Mouse (Mus musculus) embryonic fibroblast, embryonic 13.5 days (primary cell): ENCODE results near the gene C1qtnf9.

Experiments used
- CTCF ChIP-seq: IDR thresholded peaks from 2 replicates; pipeline ENCODE4 v1.5.1; 2011; ENCODE audit warnings: mild to moderate bottlenecking, control low read depth, low read length, moderate library complexity, borderline replicate concordance; ENCODE audit not compliant: insufficient read depth
- POLR2A ChIP-seq: IDR thresholded peaks from 2 replicates; pipeline ENCODE4 v1.6.1; 2011; ENCODE audit warnings: low read depth, mild to moderate bottlenecking, control low read depth, low read length, moderate library complexity

DNA sequence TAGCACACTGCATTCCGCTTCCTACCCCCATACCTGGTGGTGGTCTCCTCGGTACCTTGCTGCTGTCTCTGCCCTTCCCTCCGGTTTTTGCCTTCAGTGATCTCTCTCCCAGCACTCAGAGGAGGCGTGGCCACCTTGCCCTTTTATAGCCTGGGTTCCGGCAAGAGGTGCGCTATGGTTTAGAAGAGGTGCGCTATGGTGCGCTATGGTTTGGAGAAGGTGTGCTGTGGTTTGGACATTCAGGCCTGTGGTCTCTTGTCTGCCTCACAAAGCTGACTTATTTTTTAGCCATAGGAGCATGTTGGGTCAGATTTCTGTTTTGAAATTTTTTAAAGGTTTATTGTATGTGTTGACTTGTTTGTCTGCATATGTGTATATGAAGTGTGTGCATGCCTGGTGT is 41.9 kb downstream of the C1qtnf9 start:
- TF ChIP-seq POLR2A (no peak), CTCF (no peak)
